Mouse (Mus musculus) stomach, postnatal 0 days (tissue): ENCODE data around the gene Fhl3. TPM values are rescaled to one million over a fixed set of nuclear protein-coding genes. Genes with fewer than 3 reads are reported as not detected.
"Not testable (repeated sequence)": the region's sequence is repeated elsewhere in the genome, so short reads cannot be mapped to it uniquely, and the experiment has no call there.

Experiments used
- ATAC-seq: fragments of 200-750 bp; cut with Nextera tagmentation; 2 replicates; pipeline ENCODE4 v1.8.0; 2017; ENCODE audit not compliant: low FRiP score, low TSS enrichment
- DNase-seq: peaks from one replicate; pipeline ENCODE4 v3.0.0-alpha.2; 2016; ENCODE audit warnings: low spot score
- H3K27ac ChIP-seq: fragments of 300-500 bp; sonication (generic); replicated peaks from 2 replicates; pipeline ENCODE4 v1.5.1; 2014; ENCODE audit warnings: mild to moderate bottlenecking, control low read depth
- H3K27me3 ChIP-seq: fragments of 300-500 bp; sonication (generic); 2 replicates; pipeline ENCODE4 v1.6.1; 2014; ENCODE audit warnings: low read length; ENCODE audit not compliant: control insufficient read depth, insufficient read depth
- H3K36me3 ChIP-seq: fragments of 300-500 bp; sonication (generic); 2 replicates; pipeline ENCODE4 v1.6.1; 2014; ENCODE audit warnings: low read length, mixed read lengths; ENCODE audit not compliant: control insufficient read depth, insufficient read depth
- H3K4me1 ChIP-seq: fragments of 300-500 bp; sonication (generic); replicated peaks from 2 replicates; pipeline ENCODE4 v1.6.1; 2014; ENCODE audit warnings: antibody characterized with exemption; ENCODE audit not compliant: control insufficient read depth, insufficient read depth
- H3K4me2 ChIP-seq: fragments of 300-500 bp; sonication (generic); replicated peaks from 2 replicates; pipeline ENCODE4 v1.6.1; 2014; ENCODE audit warnings: low read depth, mild to moderate bottlenecking, control low read depth, moderate library complexity
- H3K4me3 ChIP-seq: fragments of 300-500 bp; sonication (generic); 2 replicates; pipeline ENCODE4 v1.5.1; 2014; ENCODE audit warnings: low read depth, low read length, control low read depth
- H3K9ac ChIP-seq: fragments of 300-500 bp; sonication (generic); 2 replicates; pipeline ENCODE4 v1.6.1; 2014; ENCODE audit warnings: mild to moderate bottlenecking, low read length, control low read depth, mixed read lengths
- H3K9me3 ChIP-seq: fragments of 300-500 bp; sonication (generic); 2 replicates; pipeline ENCODE4 v1.6.1; 2016; ENCODE audit warnings: low read length; ENCODE audit not compliant: control insufficient read depth
- CTCF ChIP-seq: IDR thresholded peaks from 2 replicates; pipeline ENCODE4 v1.5.1; 2016; ENCODE audit warnings: antibody characterized with exemption, low read depth, mild to moderate bottlenecking, moderate library complexity
- EP300 ChIP-seq: optimal IDR thresholded peaks from 2 replicates; pipeline ENCODE3; 2016; ENCODE audit warnings: antibody characterized with exemption
- WGBS: fragments of 180-500 bp; shearing (Covaris S2); extraction: QIAGEN DNeasy Blood & Tissue Kit; methylation state at CpG from one replicate; pipeline ENCODE4 v1.1.7; 2014; 5-methylcytosine and 5-hydroxymethylcytosine counted together
- polyA plus RNA-seq: library from polyadenylated mRNA; unstranded; fragments of >200 nt; fragmentation: Nextera tagmentation; extraction: Ambion mirVana; gene quantifications from 2 replicates; pipeline ENCODE4 v1.2.1, GENCODE M21; 2015

Fhl3 gene
- polyA plus RNA-seq, 1 experiment from 2014 or later, result 9.0 TPM

GRCm38 (mm10) chr4:124708518-124709477, 8.3 kb downstream of the Fhl3 start:
- peaks cover 13% of the 10 kb centered on the region; the same call in 1 of the 2 replicates for H3K4me1 ChIP-seq
- H3K36me3 ChIP-seq, result no peaks in the 10 kb centered on the region; the same call in 1 of the 2 replicates
- H3K9me3 ChIP-seq, result no peaks in the 10 kb centered on the region
- no peaks in the 10 kb centered on the region for H3K27me3 ChIP-seq
- H3K4me3 ChIP-seq, result peak overlapping the region; percentile 34
- peak; percentile 89 for TF ChIP-seq EP300
- TF ChIP-seq CTCF, result peak; percentile 55
- peak overlapping the region; percentile 61 for H3K4me2 ChIP-seq
- DNase-seq (peak; percentile 96), ATAC-seq (peak; percentile 90)
- under 1% methylated on average over 41 of the region's 41 CpGs for WGBS
- H3K9ac ChIP-seq, result peak overlapping the region; percentile 52
- H3K27ac ChIP-seq, result peak overlapping the region; percentile 94

DNA sequence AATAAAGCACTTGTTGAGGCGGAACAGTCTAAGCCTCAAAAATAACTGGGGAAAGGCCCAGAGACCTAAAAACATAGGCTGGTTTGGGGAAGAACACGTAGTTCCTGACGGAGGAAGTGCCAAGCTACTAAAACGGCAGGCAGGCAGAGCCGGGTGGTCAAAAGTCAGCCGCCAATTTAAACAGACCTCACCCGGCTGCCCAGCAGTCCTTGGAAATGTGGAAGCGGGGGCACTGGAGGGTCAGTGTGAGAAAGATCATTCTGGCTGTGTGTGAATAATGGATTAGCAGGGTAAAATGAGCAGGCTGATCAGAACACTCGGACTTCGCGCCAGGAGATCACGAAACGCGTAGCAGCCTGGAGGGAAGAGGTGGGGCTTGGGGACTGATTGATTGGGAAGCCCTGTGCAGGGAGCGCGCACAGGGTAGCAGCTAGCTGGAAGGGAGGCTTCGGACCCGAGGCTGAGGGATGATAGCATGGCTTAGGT, 9.5 kb downstream of the Fhl3 start:
- Histone ChIP-seq H3K36me3 (no peaks in the 10 kb centered on the region; the same call in 1 of the 2 replicates), H3K4me2 (peak overlapping the region; percentile 61), H3K9ac (peak overlapping the region; percentile 50), H3K9me3 (no peaks in the 10 kb centered on the region), H3K4me3 (peak overlapping the region; percentile 25; the same call in 1 of the 2 replicates), H3K27ac (peak overlapping the region; percentile 94), H3K27me3 (no peaks in the 10 kb centered on the region), H3K4me1 (0 out of 2 replicates have a peak, but pooled peaks cover 8% of the 10 kb centered on the region)
- DNase-seq (peak; percentile 67), ATAC-seq (peak; percentile 20; the same call in 1 of the 2 replicates)
- WGBS, result 1% methylated on average over 18 of the region's 18 CpGs
- TF ChIP-seq EP300, result no peak
- no peak for TF ChIP-seq CTCF

- ATAC-seq (no peak), DNase-seq (peak; percentile 41)
- 9% methylated on average over 5 of the region's 5 CpGs for WGBS
- H3K4me2 ChIP-seq, result no peak overlapping the region
- no peaks in the 10 kb centered on the region for H3K27me3 ChIP-seq
- no peak overlapping the region for H3K9ac ChIP-seq
- H3K27ac ChIP-seq, result peak overlapping the region; percentile 94
- H3K4me3 ChIP-seq, result no peak overlapping the region
- H3K9me3 ChIP-seq, result no peaks in the 10 kb centered on the region
- H3K4me1 ChIP-seq, result 0 out of 2 replicates have a peak, but pooled peaks cover 6% of the 10 kb centered on the region
- H3K36me3 ChIP-seq, result peaks cover 1% of the 10 kb centered on the region; the same call in 1 of the 2 replicates
- TF ChIP-seq CTCF (peak; percentile 78), EP300 (no peak)
These were observed 10.3 kb downstream of the Fhl3 start for GRCm38 (mm10) chr4:124710776-124711291.

DNA sequence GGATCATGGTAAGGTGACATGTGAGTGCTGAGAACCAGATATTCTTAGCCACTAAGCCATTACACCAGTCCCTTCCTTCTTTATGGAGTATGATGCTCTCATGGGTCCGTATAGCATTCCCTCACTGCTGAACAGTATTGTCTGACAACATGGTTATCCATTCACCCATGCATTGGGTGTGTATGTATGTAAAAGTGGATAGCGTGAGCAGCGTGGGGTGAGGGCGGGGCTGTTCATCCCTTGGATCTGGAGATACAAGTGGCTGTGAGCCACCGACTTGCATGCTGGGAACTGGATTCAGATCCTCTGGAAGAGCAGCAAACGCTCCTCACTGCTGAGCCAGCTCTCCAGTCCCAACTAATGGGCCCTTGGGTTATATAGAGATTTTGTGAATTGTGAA, 12.1 kb downstream of the Fhl3 start:
- Histone ChIP-seq H3K36me3 (0 out of 2 replicates have a peak, but pooled peaks cover 3% of the 10 kb centered on the region), H3K4me3 (no peak overlapping the region), H3K27ac (no peak overlapping the region), H3K4me1 (0 out of 2 replicates have a peak, but pooled peaks cover 6% of the 10 kb centered on the region), H3K9me3 (no peaks in the 10 kb centered on the region), H3K27me3 (no peaks in the 10 kb centered on the region), H3K4me2 (no peak overlapping the region), H3K9ac (no peak overlapping the region)
- no peak for DNase-seq
- ATAC-seq, result no peak
- 76% methylated on average over 6 of the region's 6 CpGs for WGBS
- TF ChIP-seq CTCF, result no peak
- TF ChIP-seq EP300, result no peak

DNA sequence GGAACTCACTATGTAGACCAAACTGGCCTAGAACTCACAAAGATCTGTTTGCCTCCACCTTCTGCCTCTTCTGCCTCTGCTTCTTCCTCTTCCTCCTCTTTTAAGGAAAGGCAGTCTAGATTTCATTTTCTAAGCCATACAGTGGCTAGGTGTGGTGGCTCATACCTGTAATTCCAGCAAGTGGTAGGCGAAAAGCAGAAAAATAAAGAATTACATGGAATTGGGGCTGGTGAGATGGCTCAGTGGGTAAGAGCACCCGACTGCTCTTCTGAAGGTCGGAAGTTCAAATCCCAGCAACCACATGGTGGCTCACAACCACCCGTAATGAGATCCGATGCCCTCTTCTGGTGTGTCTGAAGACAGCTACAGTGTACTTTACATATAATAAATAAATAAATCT, 13.3 kb downstream of the Fhl3 start:
- H3K27ac ChIP-seq, H3K9ac ChIP-seq, H3K36me3 ChIP-seq, H3K4me1 ChIP-seq, H3K27me3 ChIP-seq, ATAC-seq, H3K4me2 ChIP-seq, DNase-seq, H3K9me3 ChIP-seq, H3K4me3 ChIP-seq: not testable (repeated sequence)
- 69% methylated on average over 4 of the region's 5 CpGs for WGBS
